Mouse (Mus musculus) E14TG2a.4 (cell line): Measurements from ENCODE around the gene Pou2f3.

ENCODE experiments used
- CTCF ChIP-seq: conservative IDR thresholded peaks from 2 replicates; pipeline ENCODE4 v1.5.1; 2014; ENCODE audit warnings: low read length
- NANOG ChIP-seq: IDR thresholded peaks from 2 replicates; pipeline ENCODE4 v1.6.1; 2014; ENCODE audit warnings: borderline replicate concordance, low read length, mixed read lengths
- POU5F1 ChIP-seq: IDR thresholded peaks from 2 replicates; pipeline ENCODE4 v1.6.1; 2014; ENCODE audit warnings: low read length, borderline replicate concordance

GRCm38 (mm10) chr9:43226573-43227160, 16.5 kb upstream of the Pou2f3 start:
- TF ChIP-seq CTCF (no peak), NANOG (no peak), POU5F1 (no peak)
